Mouse (Mus musculus): Measurements from ENCODE around the gene Gm8909.

Gm8909 gene

GRCm38 (mm10) chr17:36168039-36168652, at the start of gene Gm8909:
Gm8909 (minus strand) TSS chr17:36168537.
- no peaks in the 10 kb centered on the region for H3K4me1 ChIP-seq (replicated peaks; ENCODE audit: low read depth, low read length)
- peaks cover 3% of the 10 kb centered on the region for H3K27me3 ChIP-seq (ENCODE audit: insufficient read depth, low read length)
- H3K4me3 ChIP-seq (replicated peaks; ENCODE audit: low read length), result no peak within 1 kb of the TSS
- H3K36me3 ChIP-seq (ENCODE audit: insufficient read depth, low read length), result no peaks in the 10 kb centered on the region
- no peaks in the 10 kb centered on the region for H3K9me3 ChIP-seq (ENCODE audit: low read length)
- TF ChIP-seq CTCF (conservative IDR thresholded peaks at IDR 0.05; ENCODE audit: low read length) (no peak), POU5F1 (IDR thresholded peaks at IDR 0.05; ENCODE audit: borderline replicate concordance, low read length) (no peak), NANOG (IDR thresholded peaks at IDR 0.05; ENCODE audit: borderline replicate concordance, low read length) (no peak)

- peaks cover 40% of the 10 kb centered on the region for H3K27me3 ChIP-seq (ENCODE audit: insufficient read depth, low read length)
- H3K4me1 ChIP-seq (replicated peaks; ENCODE audit: low read depth, low read length), result no peaks in the 10 kb centered on the region; the same call in 1 of the 2 replicates
- no peaks in the 10 kb centered on the region for H3K36me3 ChIP-seq (ENCODE audit: insufficient read depth, low read length)
- no peak for TF ChIP-seq NANOG (IDR thresholded peaks at IDR 0.05; ENCODE audit: borderline replicate concordance, low read length)
- no peak for TF ChIP-seq CTCF (conservative IDR thresholded peaks at IDR 0.05; ENCODE audit: low read length)
- no peak for TF ChIP-seq POU5F1 (IDR thresholded peaks at IDR 0.05; ENCODE audit: borderline replicate concordance, low read length)
- peak overlapping the region; percentile 50 for H3K4me3 ChIP-seq (replicated peaks; ENCODE audit: low read length)
- H3K9me3 ChIP-seq (ENCODE audit: low read length), result peaks cover 3% of the 10 kb centered on the region; the same call in 1 of the 2 replicates
Measured at GRCm38 (mm10) chr17:36215586-36215985, 47.2 kb upstream of the Gm8909 start.

GRCm38 (mm10) chr17:36206846-36207245, 38.5 kb upstream of the Gm8909 start:
- Histone ChIP-seq H3K9me3 (ENCODE audit: low read length) (no peaks in the 10 kb centered on the region), H3K4me1 (replicated peaks; ENCODE audit: low read depth, low read length) (no peaks in the 10 kb centered on the region), H3K27me3 (ENCODE audit: insufficient read depth, low read length) (peaks cover 33% of the 10 kb centered on the region), H3K4me3 (replicated peaks; ENCODE audit: low read length) (no peak overlapping the region), H3K36me3 (ENCODE audit: insufficient read depth, low read length) (no peaks in the 10 kb centered on the region)
- TF ChIP-seq CTCF (conservative IDR thresholded peaks at IDR 0.05; ENCODE audit: low read length), result no peak
- TF ChIP-seq POU5F1 (IDR thresholded peaks at IDR 0.05; ENCODE audit: borderline replicate concordance, low read length), result no peak
- TF ChIP-seq NANOG (IDR thresholded peaks at IDR 0.05; ENCODE audit: borderline replicate concordance, low read length), result no peak

- no peaks in the 10 kb centered on the region for H3K9me3 ChIP-seq (ENCODE audit: low read length)
- no peak for TF ChIP-seq CTCF (conservative IDR thresholded peaks at IDR 0.05; ENCODE audit: low read length)
- no peaks in the 10 kb centered on the region for H3K4me1 ChIP-seq (replicated peaks; ENCODE audit: low read depth, low read length)
- peaks cover 28% of the 10 kb centered on the region for H3K27me3 ChIP-seq (ENCODE audit: insufficient read depth, low read length)
- H3K36me3 ChIP-seq (ENCODE audit: insufficient read depth, low read length), result no peaks in the 10 kb centered on the region
- no peak overlapping the region for H3K4me3 ChIP-seq (replicated peaks; ENCODE audit: low read length)
Measured at GRCm38 (mm10) chr17:36205862-36206261, 37.5 kb upstream of the Gm8909 start.

GRCm38 (mm10) chr17:36205456-36205855, 37.1 kb upstream of the Gm8909 start:
- Histone ChIP-seq H3K9me3 (ENCODE audit: low read length) (no peaks in the 10 kb centered on the region), H3K36me3 (ENCODE audit: insufficient read depth, low read length) (no peaks in the 10 kb centered on the region), H3K27me3 (ENCODE audit: insufficient read depth, low read length) (peaks cover 28% of the 10 kb centered on the region), H3K4me3 (replicated peaks; ENCODE audit: low read length) (no peak overlapping the region), H3K4me1 (replicated peaks; ENCODE audit: low read depth, low read length) (no peaks in the 10 kb centered on the region)
- TF ChIP-seq POU5F1 (IDR thresholded peaks at IDR 0.05; ENCODE audit: borderline replicate concordance, low read length) (no peak), NANOG (IDR thresholded peaks at IDR 0.05; ENCODE audit: borderline replicate concordance, low read length) (no peak), CTCF (conservative IDR thresholded peaks at IDR 0.05; ENCODE audit: low read length) (no peak)

- no peaks in the 10 kb centered on the region for H3K9me3 ChIP-seq (ENCODE audit: low read length)
- H3K4me3 ChIP-seq (replicated peaks; ENCODE audit: low read length), result no peak overlapping the region
- no peaks in the 10 kb centered on the region for H3K4me1 ChIP-seq (replicated peaks; ENCODE audit: low read depth, low read length)
- H3K36me3 ChIP-seq (ENCODE audit: insufficient read depth, low read length), result no peaks in the 10 kb centered on the region
- TF ChIP-seq NANOG (IDR thresholded peaks at IDR 0.05; ENCODE audit: borderline replicate concordance, low read length) (no peak), CTCF (conservative IDR thresholded peaks at IDR 0.05; ENCODE audit: low read length) (no peak), POU5F1 (IDR thresholded peaks at IDR 0.05; ENCODE audit: borderline replicate concordance, low read length) (no peak)
- H3K27me3 ChIP-seq (ENCODE audit: insufficient read depth, low read length), result peaks cover 26% of the 10 kb centered on the region
Measured at GRCm38 (mm10) chr17:36201851-36202250, 33.5 kb upstream of the Gm8909 start.

- Histone ChIP-seq H3K27me3 (ENCODE audit: insufficient read depth, low read length) (peaks cover 20% of the 10 kb centered on the region), H3K4me1 (replicated peaks; ENCODE audit: low read depth, low read length) (no peaks in the 10 kb centered on the region), H3K9me3 (ENCODE audit: low read length) (no peaks in the 10 kb centered on the region), H3K36me3 (ENCODE audit: insufficient read depth, low read length) (no peaks in the 10 kb centered on the region), H3K4me3 (replicated peaks; ENCODE audit: low read length) (no peak overlapping the region)
- no peak for TF ChIP-seq NANOG (IDR thresholded peaks at IDR 0.05; ENCODE audit: borderline replicate concordance, low read length)
- peak; percentile 16; the same call in 1 of the 2 replicates for TF ChIP-seq CTCF (conservative IDR thresholded peaks at IDR 0.05; ENCODE audit: low read length)
Measured at GRCm38 (mm10) chr17:36198317-36198716, 30.0 kb upstream of the Gm8909 start.

GRCm38 (mm10) chr17:36194471-36194870, 26.1 kb upstream of the Gm8909 start:
- Histone ChIP-seq H3K4me1 (replicated peaks; ENCODE audit: low read depth, low read length) (peaks cover 5% of the 10 kb centered on the region), H3K27me3 (ENCODE audit: insufficient read depth, low read length) (peaks cover 26% of the 10 kb centered on the region), H3K36me3 (ENCODE audit: insufficient read depth, low read length) (no peaks in the 10 kb centered on the region), H3K9me3 (ENCODE audit: low read length) (no peaks in the 10 kb centered on the region), H3K4me3 (replicated peaks; ENCODE audit: low read length) (no peak overlapping the region)
- TF ChIP-seq NANOG (IDR thresholded peaks at IDR 0.05; ENCODE audit: borderline replicate concordance, low read length), result no peak
- TF ChIP-seq CTCF (conservative IDR thresholded peaks at IDR 0.05; ENCODE audit: low read length), result no peak
- no peak for TF ChIP-seq POU5F1 (IDR thresholded peaks at IDR 0.05; ENCODE audit: borderline replicate concordance, low read length)

- H3K4me1 ChIP-seq (replicated peaks; ENCODE audit: low read depth, low read length), result peaks cover 10% of the 10 kb centered on the region
- no peaks in the 10 kb centered on the region for H3K36me3 ChIP-seq (ENCODE audit: insufficient read depth, low read length)
- TF ChIP-seq NANOG (IDR thresholded peaks at IDR 0.05; ENCODE audit: borderline replicate concordance, low read length), result no peak
- no peak for TF ChIP-seq POU5F1 (IDR thresholded peaks at IDR 0.05; ENCODE audit: borderline replicate concordance, low read length)
- TF ChIP-seq CTCF (conservative IDR thresholded peaks at IDR 0.05; ENCODE audit: low read length), result no peak
- peaks cover 31% of the 10 kb centered on the region for H3K27me3 ChIP-seq (ENCODE audit: insufficient read depth, low read length)
- H3K9me3 ChIP-seq (ENCODE audit: low read length), result no peaks in the 10 kb centered on the region
- no peak overlapping the region for H3K4me3 ChIP-seq (replicated peaks; ENCODE audit: low read length)
Measured at GRCm38 (mm10) chr17:36193546-36194141, 25.3 kb upstream of the Gm8909 start.

All from E14TG2a.4 (cell line).